Mouse (Mus musculus): ENCODE measurements around the gene Plekha8.

Plekha8 gene

DNA sequence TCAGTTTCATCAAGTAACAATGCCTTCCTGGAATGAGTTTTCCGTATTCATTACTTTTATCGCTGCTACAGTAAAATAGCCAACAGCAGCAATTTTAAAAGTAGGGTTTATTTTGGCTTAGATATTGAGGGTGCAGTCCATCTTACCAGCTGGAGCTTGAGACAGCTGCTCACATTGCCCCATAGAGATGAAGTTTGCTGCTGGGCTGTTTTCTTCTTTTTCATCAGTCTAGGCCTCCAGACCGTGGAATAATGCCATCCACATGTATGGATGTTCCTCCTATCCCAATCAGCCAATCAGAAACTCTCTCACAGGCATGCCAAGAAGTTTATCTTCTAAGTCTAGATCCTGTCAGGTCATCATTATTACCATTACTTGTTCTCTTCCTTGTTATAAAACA lies 45.0 kb downstream of the Plekha8 start:
- DNase-seq (ENCODE audit: extremely low spot score, low read depth, low spot score) = no peak

DNA sequence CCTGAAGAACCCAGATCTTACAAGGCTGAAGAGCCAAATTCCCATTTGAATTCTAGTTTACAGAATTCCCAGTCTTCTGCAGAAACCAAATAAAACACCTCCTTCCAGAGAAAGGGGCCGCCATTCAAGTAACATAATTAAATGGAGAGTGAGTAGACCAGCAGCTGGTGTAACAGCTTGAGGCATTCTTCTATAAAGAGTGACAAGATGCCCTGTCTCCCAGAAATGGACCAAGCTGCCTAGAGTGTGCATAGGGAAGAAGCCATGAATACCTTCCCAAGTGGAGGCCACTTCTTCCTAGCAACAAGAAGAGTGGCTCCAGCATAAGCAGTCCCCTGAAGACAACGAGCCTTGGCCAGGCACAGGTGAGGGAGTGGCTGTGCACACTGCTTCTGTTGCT lies 47.0 kb downstream of the Plekha8 start:
- DNase-seq (ENCODE audit: extremely low spot score, low read depth, low spot score) = no peak

DNA sequence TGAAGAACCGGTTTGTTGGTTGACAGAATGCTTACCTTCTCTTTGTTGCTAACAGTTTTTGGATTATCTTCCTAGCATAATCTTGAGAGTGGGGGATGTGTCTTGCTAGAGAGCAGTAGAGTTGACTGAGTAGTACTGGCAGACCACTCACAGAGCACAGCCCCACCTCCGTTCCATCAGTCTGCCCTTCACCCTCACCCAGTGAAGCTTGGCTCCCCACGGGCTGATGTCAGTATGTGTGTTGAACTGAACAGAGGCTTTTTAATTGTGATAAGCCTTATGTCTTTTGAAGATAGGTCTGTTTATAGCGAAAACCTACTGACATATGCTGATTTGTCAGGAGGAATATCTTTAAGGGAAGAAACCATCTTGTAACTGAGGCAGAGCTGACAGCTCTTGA lies 48.3 kb downstream of the Plekha8 start:
- DNase-seq (ENCODE audit: extremely low spot score, low read depth, low spot score) = no peak

DNA sequence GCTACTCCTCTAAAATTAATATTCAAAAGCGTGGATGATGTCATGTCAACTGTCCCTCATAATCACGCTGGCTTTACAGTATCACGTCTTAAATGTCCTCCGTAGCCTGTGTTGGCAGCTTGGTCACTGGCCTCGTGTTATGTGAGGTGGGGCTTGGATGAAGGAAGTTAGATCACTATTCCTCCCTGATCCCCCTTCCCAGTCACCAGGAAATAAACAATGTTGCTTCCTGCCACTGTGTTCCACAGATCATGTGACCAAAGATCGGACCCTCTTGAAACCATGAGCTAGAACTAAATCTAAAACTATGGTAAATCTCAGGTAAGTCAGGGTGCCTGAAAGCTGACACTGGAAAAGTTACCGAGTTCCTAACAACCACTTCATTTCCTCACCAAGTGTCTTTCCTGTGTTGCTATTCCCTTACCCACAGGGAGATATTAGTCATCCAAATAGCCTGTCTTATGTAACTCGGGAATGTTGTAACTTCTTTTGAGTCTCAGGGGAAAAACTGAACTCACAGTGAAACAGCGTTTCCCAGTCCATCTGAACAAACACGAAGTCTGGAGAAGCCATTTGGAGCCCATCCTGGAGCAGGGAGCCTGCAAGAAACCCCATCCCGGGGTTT lies 60.7 kb downstream of the Plekha8 start:
- DNase-seq (ENCODE audit: extremely low spot score, low read depth, low spot score) = no peak

DNA sequence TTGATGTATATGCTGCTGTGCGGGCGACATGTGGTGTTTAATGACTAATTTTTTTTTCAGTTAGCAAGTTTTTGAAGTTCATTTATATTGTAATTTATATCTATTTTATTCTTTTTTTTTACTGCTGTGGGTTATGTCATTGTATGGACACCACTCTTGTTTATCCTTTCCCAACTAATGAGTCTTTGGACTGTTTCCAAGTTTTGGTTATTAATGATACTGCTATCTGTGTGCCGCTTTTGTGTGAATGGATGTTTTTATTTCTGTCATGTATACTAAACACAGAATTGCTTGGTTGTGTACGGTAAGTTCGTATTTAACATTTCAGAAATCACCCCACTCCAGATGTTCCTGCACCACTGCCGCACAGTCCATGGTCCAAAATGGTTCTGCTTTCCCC lies 63.0 kb downstream of the Plekha8 start:
- DNase-seq (ENCODE audit: extremely low spot score, low read depth, low spot score) = no peak

DNA sequence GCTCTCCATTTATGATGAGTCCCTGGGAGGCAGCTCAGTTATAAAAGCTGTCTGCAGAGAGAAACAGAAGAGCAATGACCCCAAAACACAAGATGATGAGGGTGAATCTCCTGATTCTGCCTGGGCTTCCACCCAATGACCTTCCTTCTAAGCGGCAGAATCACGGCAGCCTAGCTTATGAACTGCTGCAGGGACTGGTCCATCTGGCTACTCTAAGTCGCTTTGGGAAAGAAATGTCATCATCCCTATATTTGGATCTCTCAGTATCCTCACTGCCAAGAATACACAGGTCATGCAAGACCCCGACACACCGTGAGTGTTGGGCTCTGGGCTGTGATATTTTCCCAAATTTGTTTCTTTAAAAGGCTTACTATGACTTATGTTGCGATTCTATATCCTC lies 75.0 kb downstream of the Plekha8 start:
- DNase-seq (ENCODE audit: extremely low spot score, low read depth, low spot score) = no peak

DNA sequence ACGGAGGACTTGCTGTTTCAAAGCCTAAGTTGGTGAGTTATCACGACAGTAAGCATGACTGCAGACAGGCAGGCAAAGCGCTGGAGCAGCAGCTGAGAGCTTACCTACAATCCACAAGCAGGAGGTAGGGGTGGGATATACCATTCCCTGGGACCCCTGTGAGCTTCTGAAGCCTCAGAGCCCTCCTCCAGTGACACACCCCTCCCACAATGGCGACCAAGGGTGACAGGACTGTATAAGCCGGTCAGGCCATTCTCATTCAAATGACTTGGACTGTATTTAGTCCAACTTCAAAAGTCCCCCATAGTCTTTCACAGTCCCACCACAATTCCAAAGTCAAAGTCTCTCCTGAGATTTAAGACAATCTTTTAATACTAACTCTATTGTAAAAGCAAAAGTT lies 78.0 kb downstream of the Plekha8 start:
- DNase-seq (ENCODE audit: extremely low spot score, low read depth, low spot score) = no peak

DNA sequence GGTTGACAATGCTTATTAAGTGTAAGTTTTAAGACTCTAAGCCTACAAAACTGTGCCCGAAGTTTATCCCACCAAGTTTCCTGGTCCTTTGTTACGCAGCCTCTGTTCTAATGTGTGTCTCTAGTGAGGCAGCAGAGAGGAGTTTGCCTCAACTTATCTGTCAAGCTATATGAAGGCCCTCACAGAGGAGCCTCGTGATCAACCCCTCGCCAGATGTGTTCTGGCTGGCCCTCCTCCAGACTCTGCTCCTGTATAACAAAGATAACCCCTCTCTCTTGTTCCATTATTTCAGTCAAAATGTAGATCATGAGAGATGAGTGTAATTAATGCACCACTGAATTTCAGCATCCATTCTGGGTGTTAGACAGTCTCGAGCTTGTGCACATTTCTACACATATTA lies 84.8 kb downstream of the Plekha8 start:
- DNase-seq (ENCODE audit: extremely low spot score, low read depth, low spot score) = no peak

DNA sequence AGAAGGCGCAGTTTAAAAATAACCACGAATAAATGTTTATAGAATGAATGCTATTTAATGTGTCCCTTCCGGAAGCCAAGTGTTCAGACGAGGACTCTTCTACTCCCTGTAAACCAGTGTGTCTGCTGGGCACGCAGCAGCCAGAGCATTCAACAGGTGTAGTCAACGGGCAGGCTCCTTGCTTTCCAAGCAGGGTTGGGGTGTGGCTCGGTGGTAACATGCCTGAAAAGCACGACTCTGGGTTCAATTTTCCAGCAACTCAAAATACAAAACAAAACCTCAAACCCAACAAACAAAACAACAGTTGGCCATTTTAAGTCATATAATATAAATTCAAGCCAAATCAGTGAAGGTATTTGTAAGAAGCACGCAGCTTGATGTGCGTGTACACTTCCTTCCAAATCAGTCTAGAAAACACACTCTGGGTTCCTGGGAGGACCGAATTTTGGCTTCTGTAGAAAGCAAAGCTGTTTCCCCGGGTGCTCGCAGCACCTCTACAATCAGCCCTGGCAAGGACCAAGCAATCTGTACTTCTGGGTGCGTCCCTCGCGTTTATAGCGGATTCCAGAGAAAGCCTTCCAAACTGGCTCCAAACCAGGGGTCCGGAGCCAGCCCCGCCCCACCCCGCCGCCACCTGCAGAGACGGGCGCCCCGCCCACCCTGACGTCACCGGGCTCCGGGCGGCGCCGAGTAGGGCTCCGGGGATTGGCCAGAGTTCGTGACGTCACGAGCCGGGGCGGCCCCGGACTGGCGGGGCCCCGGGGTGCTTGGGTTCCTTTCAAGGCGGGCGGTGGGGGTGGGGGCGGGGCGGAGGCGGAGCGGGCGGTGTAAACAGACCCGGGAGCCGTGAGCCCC lies 86.2 kb downstream of the Plekha8 start, which contains the start of gene Mturn:
Gene Mturn (plus strand): TSS at position 734 of the 855 bp plus-strand sequence.
- no peak for DNase-seq (ENCODE audit: extremely low spot score, low read depth, low spot score)

DNA sequence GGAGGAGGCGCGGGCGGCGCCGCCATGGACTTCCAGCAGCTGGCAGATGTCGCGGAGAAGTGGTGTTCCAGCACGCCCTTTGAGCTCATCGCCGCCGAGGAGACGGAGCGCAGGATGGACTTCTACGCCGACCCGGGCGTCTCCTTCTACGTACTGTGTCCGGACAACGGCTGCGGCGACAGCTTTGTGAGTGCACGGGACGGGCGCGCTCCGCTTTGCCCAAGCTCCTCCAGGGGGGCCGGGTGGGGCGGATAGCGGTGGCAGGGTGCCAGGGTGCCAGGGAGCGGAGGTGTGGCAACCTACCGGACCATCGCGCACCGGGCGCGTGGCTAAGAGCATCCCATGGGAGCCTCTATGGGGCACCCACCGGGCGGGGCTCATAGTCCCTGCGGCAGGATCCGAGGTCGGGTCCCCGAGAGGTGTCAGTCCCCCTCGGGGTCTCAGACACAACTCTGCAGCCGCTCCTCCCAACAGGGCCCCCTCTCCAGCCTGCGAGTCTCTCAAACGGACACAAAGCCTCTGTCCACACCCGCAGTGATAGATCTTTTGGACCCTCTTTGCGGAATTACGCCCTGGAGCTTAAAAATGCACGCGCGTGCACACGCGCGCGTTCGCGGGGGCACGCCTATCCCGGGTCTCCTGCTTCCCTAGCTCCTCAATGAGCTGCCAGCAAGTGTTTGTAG lies 87.0 kb downstream of the Plekha8 start:
- no peak for DNase-seq (ENCODE audit: extremely low spot score, low read depth, low spot score)

DNA sequence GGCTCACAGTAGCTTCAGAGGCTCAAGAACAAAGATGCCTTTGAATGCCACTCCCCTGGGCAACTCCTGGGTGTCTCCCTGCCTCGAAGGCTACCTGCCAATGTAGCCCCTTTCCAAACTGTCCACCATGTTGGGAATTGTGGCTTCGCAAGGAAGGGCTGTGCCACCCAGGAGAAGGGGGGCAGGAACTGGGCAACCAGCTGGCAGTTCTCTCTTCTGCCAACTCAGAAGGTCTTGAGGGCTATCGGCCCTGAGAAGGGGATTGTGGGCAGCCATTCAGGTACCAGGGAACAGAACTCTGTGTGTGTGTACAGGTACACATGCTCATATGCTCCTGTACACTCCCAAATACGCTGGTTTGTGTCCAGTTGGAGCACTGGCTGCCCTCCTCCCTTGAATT lies 89.2 kb downstream of the Plekha8 start:
- DNase-seq (ENCODE audit: extremely low spot score, low read depth, low spot score) = no peak

DNA sequence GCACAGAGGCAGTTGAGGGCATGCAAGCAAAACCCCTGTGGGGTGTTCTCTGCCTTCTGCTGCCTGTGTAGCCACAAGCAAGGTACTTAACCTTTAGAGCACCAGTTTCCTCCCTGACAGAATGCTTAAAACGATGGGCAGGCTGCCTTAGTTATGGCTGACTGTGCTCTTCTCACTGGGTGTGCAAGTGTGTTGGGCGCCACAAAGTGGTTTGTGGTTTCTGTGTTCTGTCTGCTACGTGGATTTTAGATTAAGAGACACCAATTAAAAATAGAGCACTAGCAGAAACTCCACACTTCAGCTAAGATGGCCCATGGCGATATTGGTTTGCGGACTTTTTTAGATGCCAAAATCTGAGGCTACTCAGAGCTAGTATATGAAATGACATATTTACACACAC lies 90.2 kb downstream of the Plekha8 start:
- DNase-seq (ENCODE audit: extremely low spot score, low read depth, low spot score) = no peak

DNA sequence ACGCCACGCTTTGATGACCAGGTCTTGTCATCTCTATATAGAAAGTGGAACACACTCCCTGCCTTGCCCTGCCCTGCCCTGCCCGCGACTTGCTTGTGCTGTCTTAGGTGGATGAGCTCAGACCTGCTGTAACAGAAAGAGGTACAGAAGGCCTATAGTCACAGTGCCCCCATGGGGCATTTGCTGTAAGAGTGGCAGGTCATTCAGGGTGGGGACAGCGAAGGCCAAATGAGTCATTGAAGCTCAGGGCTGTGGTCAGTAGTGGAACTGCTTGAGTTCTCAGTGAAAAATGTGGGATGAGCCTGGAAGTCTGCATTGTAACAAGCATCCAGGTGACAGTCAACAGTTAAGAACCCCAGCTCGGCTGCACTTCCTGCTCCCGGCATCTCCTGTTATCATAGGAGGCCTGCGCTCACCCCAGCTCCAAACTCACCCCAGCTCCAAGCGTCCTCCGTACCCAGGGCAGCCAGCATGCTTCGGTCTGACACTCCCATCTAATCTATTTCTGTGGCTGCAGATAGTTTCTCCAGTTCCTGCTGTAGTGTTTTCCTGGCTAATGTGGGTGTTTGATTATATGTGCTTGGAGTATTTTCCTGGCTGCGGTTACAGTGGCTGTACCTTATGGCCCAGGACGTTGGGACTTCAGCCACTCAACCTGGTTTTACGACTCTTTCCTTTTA lies 90.9 kb downstream of the Plekha8 start:
- no peak for DNase-seq (ENCODE audit: extremely low spot score, low read depth, low spot score)

DNA sequence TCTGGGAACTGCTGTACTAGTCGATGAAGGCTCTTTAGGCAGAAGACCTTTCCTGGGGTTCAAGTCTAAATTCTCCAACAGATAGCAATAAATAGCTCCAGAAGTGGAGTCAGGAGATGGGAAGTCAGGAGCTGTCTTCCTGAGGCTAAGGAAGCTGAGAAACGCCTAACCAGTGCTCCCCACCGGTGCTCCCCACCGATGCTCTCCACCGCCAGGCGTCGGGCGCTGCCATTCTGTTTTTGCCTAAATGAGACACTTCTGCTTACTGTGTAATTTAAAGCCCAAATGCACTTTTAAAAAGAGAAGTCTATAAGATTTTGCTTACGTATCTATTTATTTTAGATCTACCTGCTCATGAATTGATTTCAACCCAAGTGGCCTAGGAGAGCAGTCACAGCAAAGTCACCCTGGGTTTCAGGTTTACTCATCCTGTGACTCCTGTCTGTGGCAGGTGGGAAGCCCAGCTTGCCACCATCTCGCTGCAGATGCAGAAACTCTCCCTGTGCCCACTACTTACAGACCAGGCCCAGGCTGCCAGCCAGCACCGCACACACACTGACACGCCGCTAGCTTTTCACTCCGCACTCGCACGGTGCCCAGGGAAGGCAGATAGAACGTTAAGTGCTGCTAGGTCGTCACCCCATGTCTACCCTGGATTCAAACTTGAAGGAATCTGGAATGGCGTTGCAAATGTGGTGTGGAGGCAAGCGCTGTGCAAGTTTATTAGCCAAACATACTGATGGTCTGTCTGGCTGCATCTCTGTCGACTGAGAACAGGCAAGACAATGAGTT lies 92.2 kb downstream of the Plekha8 start:
- no peak for DNase-seq (ENCODE audit: extremely low spot score, low read depth, low spot score)

DNA sequence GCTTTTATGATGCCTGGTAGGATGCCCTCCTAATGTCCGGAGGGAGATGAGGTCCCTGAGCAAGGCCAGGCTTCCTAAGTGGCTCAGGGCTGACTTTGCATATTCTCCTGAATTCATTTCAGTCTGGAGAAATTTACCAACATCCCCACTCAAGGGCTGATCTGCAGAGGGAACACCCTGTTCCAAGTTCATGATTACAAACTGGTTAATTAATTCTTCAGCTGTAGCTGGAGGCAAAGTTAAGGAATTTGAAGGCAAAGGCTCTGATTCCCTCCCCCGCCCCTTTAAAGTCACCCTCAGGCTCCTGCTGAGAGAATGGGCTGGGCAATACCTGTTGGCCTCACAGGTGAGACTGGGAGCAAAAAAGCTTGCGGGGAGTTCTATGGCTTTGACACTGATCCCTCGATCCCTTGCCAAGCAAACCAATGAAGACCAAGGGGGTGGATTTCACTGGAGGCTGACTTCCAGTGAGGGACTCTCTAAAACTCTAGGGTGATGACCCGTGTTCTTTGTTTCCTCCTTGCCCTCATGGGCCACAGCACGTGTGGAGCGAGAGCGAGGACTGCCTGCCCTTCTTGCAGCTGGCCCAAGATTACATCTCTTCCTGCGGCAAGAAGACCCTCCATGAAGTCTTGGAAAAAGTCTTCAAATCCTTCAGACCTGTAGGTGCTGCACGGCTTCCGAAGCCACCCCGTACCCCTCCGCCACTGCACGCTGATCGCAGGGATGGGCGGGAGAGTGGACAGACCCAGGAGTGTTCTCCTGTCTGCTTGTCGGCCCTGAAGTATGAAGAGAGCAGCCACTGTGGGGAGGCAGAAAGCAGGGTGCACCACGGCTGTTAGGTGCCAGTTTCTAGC lies 93.8 kb downstream of the Plekha8 start:
- DNase-seq (ENCODE audit: extremely low spot score, low read depth, low spot score) = no peak

DNA sequence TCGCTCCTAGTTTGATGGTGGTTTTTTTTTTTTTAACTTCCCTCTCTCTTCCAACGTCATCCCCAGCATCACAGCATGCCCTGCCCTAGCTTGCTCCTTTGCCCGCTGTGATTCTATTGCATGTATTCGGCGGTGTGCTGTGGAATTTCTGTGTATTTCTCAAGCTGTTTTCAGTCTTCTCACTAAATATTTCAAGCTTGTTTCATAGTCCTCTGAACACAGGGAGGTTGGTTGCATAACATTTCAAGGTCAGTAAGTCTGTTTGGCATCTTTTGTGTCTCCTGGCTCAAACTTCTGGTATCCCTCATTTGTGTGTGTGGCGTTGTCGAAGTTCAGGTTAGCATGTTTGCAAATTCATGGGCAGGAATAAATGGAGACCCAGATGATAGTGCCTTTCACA lies 94.8 kb downstream of the Plekha8 start:
- DNase-seq (ENCODE audit: extremely low spot score, low read depth, low spot score) = no peak

DNA sequence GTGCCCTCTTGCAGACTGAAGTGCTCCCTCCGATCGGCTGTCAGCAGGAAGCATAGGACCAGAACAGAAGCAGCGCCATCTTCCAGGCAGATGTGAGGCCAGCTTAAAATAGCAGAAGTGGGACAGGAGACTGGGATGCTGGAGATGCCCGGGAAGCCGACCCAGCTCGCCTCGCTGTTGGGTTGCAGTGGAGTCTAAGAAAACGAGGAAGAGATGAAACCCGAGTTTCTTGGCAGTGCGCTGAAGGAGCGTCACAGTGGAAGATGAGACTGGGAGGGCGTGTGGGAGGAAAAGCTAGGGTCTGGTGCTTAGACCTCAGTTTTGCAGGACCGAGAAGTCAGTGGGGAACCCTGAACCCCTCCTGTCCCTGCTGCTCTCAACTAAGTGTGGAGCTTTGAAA lies 95.9 kb downstream of the Plekha8 start:
- no peak for DNase-seq (ENCODE audit: extremely low spot score, low read depth, low spot score)

DNA sequence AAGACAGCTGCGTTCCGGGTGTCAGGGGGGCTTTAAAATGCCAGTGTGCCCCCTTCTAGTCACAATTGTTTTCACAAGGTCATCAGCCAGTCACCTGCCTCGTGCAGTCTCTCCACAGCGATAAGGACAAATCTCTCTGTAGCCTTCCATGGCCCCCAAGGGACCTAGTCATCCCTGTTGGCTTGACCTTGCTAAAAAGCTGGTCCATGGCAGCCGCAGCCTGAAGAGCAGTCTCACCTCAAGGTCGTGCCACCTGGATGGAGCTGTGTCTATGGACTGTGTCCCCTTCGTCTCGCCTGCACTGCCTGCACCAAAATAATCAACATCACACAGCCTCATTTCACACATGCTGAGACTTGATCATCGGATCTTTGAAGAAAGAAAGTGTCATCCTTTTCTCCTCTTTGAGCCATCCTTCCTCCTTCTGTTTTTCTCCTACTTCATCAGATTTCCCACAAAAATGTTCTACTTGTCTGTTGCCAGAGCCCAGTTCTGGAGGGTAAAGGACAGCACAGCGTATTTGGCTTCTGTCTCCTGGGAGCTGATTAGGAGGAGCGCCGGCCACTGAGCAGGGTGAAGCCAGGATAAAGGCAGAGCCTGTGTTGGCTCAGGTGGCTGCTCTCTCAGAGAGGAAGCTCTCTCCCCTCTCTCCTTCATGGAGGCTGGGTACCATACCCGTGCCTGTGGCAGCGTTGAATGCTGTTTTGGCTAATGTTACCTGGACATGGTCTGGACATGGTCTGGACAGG lies 96.6 kb downstream of the Plekha8 start:
- DNase-seq (ENCODE audit: extremely low spot score, low read depth, low spot score) = no peak

DNA sequence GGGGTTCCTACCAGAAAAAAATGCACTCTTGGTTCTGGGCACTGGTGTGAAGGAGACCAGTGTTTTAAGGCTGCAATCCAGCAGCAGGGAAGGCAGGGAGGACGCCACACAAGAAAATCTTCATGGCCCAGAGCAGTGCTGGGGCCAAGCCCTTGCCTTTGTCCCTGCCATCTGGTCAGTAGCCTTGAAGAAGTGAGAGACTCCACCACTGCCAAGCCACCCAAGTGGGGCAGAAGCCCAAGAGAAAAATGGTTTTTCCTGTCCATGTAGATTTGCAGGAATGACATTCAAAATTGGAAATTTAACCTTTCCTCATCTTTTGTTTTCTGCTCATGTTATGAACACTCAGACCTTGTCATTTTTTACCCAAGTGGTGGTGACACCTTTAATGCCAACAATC lies 97.3 kb downstream of the Plekha8 start:
- DNase-seq (ENCODE audit: extremely low spot score, low read depth, low spot score) = no peak

All from hindlimb bud, embryonic 11.5 days (tissue).